Mouse (Mus musculus) hindbrain, embryonic 16.5 days (tissue): ENCODE data around the gene Tyro3. TPM values are rescaled to one million over a fixed set of nuclear protein-coding genes. Genes with fewer than 3 reads are reported as not detected.
A peak's percentile ranks its signal among the peaks of the same experiment; 100 is the strongest.

Experiments used
- ATAC-seq: fragments of 200-750 bp; cut with Nextera tagmentation; 2 replicates; pipeline ENCODE4 v1.8.0; 2017; ENCODE audit warnings: moderate TSS enrichment, moderate library complexity
- H3K27ac ChIP-seq: fragments of 300-500 bp; sonication (generic); 2 replicates; pipeline ENCODE4 v1.5.1; 2014; ENCODE audit warnings: low read depth, mild to moderate bottlenecking, control low read depth, low read length, moderate library complexity
- H3K27me3 ChIP-seq: fragments of 300-500 bp; sonication (generic); replicated peaks from 2 replicates; pipeline ENCODE4 v1.6.1; 2014; ENCODE audit warnings: low read length; ENCODE audit not compliant: control insufficient read depth, insufficient read depth
- H3K36me3 ChIP-seq: fragments of 300-500 bp; sonication (generic); 2 replicates; pipeline ENCODE4 v1.6.1; 2014; ENCODE audit warnings: mild to moderate bottlenecking, low read length, moderate library complexity, mixed read lengths; ENCODE audit not compliant: control insufficient read depth, insufficient read depth
- H3K4me1 ChIP-seq: fragments of 300-500 bp; sonication (generic); 2 replicates; pipeline ENCODE4 v1.6.1; 2014; ENCODE audit warnings: low read depth, low read length; ENCODE audit not compliant: control insufficient read depth, insufficient read depth
- H3K4me2 ChIP-seq: fragments of 300-500 bp; sonication (generic); 2 replicates; pipeline ENCODE4 v1.6.1; 2014; ENCODE audit warnings: mild to moderate bottlenecking, low read length, control low read depth, moderate library complexity
- H3K4me3 ChIP-seq: fragments of 300-500 bp; sonication (generic); 2 replicates; pipeline ENCODE4 v1.5.1; 2014; ENCODE audit warnings: mild to moderate bottlenecking, low read length, control low read depth, moderate library complexity
- H3K9ac ChIP-seq: fragments of 300-500 bp; sonication (generic); 2 replicates; pipeline ENCODE4 v1.6.1; 2014; ENCODE audit warnings: low read depth, mild to moderate bottlenecking, control low read depth, low read length, moderate library complexity
- H3K9me3 ChIP-seq: fragments of 300-500 bp; sonication (generic); 2 replicates; pipeline ENCODE4 v1.6.1; 2014; ENCODE audit warnings: mild to moderate bottlenecking, low read length, moderate library complexity; ENCODE audit not compliant: control insufficient read depth
- WGBS: fragments of 180-500 bp; shearing (Covaris S2); extraction: QIAGEN DNeasy Blood & Tissue Kit; methylation state at CpG from one replicate; pipeline ENCODE4 v1.1.7; 2014; 5-methylcytosine and 5-hydroxymethylcytosine counted together
- polyA plus RNA-seq: library from polyadenylated mRNA; unstranded; fragments of >200 nt; fragmentation: Nextera tagmentation; extraction: Ambion mirVana; gene quantifications from 2 replicates; pipeline ENCODE4 v1.2.1, GENCODE M21; 2015

Gene Tyro3
- polyA plus RNA-seq, 1 experiment from 2014 or later, result 28.5 TPM

DNA sequence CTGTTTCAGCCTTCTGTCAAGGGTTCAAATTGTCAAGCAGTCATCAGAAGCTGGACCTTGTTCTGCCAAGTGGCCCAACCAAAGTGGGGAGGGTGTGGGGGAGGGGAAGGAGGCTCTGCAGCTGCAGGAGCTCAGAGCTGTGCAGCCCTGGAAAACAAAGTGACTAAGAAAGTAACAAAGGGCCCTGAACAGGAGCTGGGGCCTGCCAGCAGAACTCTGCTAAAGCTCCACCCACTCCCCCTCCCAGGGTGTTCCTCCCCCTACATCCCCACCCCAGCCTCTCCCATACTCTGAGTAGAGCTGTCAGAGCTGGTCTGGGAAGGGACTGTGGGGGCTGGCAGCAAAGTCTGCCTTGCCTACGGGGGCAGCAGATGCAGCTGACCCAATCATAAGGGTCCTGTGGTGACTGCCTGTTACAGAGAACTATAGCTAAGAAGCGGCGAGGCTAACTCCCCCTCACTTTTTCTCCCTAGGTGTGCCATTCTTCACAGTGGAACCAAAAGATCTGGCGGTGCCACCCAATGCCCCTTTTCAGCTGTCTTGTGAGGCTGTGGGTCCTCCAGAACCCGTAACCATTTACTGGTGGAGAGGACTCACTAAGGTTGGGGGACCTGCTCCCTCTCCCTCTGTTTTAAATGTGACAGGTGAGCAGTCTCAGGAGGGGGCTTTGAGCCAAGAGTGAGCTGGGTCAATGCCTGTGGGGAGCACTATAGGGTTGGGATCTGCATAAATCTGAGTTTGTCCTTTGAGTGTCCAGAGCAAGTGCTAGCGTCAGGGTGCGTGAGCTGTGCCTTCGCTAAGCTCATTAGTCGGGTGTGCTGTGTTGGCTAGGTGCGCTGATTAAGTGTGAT is 5.5 kb downstream of the Tyro3 start:
- Histone ChIP-seq H3K4me1 (peaks cover 35% of the 10 kb centered on the region), H3K9ac (no peak overlapping the region; the same call in 1 of the 2 replicates), H3K4me3 (no peak overlapping the region), H3K4me2 (no peak overlapping the region), H3K27me3 (peaks cover 2% of the 10 kb centered on the region; the same call in 1 of the 2 replicates), H3K36me3 (peaks cover 3% of the 10 kb centered on the region; the same call in 1 of the 2 replicates), H3K9me3 (no peaks in the 10 kb centered on the region), H3K27ac (peak overlapping the region; percentile 36; the same call in 1 of the 2 replicates)
- peak; percentile 64; the same call in 1 of the 2 replicates for ATAC-seq
- 19% methylated on average over 10 of the region's 10 CpGs for WGBS

DNA sequence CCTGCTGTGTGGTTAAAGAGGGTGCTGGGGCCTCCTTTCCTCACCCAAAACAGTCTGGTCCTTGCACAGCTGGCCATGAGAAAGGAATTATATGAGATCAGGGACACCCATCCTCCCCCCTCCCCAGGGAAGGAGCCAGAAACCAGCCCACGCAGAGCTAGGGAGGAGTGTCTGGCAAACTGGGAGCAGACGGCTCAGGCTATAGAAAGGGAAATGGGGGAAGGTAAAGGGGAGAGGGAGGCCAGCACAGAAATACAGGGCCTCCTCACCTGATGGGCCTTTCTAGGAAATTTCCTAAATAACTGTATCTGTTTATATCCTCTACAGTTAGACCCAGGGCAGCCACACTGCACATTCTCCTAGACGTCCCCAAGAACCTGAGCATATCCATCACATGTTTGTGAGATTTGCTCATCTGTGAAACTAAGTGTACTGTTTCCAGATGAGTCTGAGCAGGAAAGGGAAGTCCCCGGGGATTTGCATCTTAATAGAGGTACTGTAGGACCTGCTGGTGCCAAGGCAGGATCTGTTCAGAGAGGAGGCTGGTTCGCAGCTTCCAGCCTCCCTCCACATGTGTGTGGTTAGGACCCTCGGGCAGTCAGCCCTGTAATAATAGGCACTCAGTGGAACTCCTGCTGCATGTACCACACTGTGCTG is 6.2 kb downstream of the Tyro3 start:
- H3K36me3 ChIP-seq, result peaks cover 3% of the 10 kb centered on the region; the same call in 1 of the 2 replicates
- H3K27me3 ChIP-seq, result no peaks in the 10 kb centered on the region; the same call in 1 of the 2 replicates
- ATAC-seq, result no peak
- no peak overlapping the region for H3K4me2 ChIP-seq
- WGBS, result 21% methylated on average over 6 of the region's 6 CpGs
- no peak overlapping the region; the same call in 1 of the 2 replicates for H3K9ac ChIP-seq
- H3K4me1 ChIP-seq, result peaks cover 35% of the 10 kb centered on the region
- no peak overlapping the region for H3K27ac ChIP-seq
- H3K9me3 ChIP-seq, result no peaks in the 10 kb centered on the region
- no peak overlapping the region for H3K4me3 ChIP-seq

DNA sequence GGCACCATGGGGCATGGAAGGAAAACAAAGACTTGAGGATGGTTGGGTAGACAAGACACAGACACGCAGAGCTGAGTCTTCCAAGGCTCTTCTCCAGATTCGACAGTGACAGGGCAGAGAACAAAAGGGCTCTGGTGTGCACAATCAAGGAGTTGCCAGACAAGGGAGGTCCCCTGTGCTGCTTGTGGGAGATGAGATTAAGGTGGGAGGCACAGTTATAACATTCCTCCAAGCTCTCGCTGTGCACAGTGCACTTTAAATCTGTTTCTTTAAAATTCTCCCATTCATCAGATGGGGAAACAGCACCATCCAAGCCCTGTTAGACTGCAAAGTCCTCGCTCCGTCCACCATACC is 6.7 kb downstream of the Tyro3 start:
- Histone ChIP-seq H3K4me2 (no peak overlapping the region), H3K36me3 (peaks cover 3% of the 10 kb centered on the region; the same call in 1 of the 2 replicates), H3K27ac (no peak overlapping the region), H3K4me1 (peaks cover 35% of the 10 kb centered on the region), H3K9ac (no peak overlapping the region), H3K27me3 (no peaks in the 10 kb centered on the region; the same call in 1 of the 2 replicates), H3K4me3 (no peak overlapping the region), H3K9me3 (no peaks in the 10 kb centered on the region)
- WGBS, result 37% methylated on average over 5 of the region's 5 CpGs
- ATAC-seq, result no peak

DNA sequence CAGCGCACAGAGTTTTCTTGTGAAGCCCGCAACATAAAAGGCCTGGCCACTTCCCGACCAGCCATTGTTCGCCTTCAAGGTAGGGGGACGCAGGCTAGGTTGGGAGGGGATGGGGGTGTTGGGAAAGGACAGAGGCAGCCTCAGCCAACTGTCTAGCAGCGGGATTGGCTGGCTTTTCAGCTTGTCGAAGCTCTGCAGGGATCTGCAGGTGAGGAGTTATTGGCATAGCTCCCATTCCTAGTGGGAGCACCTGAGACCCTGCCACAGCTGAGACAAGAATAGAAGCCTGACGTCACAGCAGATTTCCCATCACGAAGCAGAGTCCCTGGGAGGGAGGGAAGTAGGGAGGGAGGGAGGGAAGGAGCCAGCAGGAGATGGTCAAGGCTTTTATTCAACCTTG is 7.2 kb downstream of the Tyro3 start:
- H3K27me3 ChIP-seq, result no peaks in the 10 kb centered on the region; the same call in 1 of the 2 replicates
- no peaks in the 10 kb centered on the region for H3K9me3 ChIP-seq
- no peak overlapping the region for H3K27ac ChIP-seq
- H3K9ac ChIP-seq, result no peak overlapping the region
- peaks cover 4% of the 10 kb centered on the region; the same call in 1 of the 2 replicates for H3K36me3 ChIP-seq
- H3K4me2 ChIP-seq, result no peak overlapping the region
- H3K4me1 ChIP-seq, result peaks cover 35% of the 10 kb centered on the region
- H3K4me3 ChIP-seq, result no peak overlapping the region
- ATAC-seq, result peak; percentile 15; the same call in 1 of the 2 replicates
- WGBS, result 23% methylated on average over 9 of the region's 9 CpGs

DNA sequence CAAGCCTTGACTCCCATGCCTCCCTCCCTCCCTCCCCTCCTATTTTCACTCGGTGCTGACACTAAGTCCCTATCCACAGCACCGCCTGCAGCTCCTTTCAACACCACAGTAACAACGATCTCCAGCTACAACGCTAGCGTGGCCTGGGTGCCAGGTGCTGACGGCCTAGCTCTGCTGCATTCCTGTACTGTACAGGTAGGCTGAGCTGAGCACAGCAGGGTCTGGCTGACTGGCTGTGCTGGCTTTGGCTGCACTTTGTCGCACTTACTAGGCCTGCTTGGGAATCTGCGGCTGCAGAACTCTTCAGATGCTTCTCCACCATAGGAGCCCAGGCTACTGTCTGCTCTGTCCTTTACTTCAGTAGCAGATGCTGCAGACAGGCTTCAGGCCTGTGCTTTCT is 8.0 kb downstream of the Tyro3 start:
- Histone ChIP-seq H3K4me3 (no peak overlapping the region), H3K9me3 (no peaks in the 10 kb centered on the region), H3K4me2 (no peak overlapping the region), H3K4me1 (peaks cover 31% of the 10 kb centered on the region), H3K9ac (no peak overlapping the region), H3K27me3 (no peaks in the 10 kb centered on the region; the same call in 1 of the 2 replicates), H3K36me3 (peaks cover 10% of the 10 kb centered on the region), H3K27ac (no peak overlapping the region)
- 47% methylated on average over 8 of the region's 8 CpGs for WGBS
- ATAC-seq, result no peak

DNA sequence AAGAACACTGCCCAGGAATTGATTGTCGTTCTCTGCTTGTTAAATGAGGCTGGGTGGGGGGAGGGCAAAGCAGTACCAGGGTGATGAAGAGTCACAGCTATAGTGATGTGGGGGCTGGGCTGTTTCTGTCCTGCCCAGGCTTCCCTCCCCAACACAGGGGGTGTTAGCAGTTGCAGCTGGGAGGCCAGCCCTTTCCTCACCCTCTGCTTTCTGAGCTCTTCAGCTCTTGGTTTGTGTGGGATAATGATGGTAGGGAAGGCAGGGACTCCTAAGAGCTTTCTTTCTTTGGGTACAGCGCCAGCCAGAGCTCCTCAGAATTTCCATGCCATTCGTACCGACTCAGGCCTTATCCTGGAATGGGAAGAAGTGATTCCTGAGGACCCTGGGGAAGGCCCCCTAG is 10.9 kb downstream of the Tyro3 start:
- no peak overlapping the region for H3K9ac ChIP-seq
- WGBS, result 29% methylated on average over 4 of the region's 4 CpGs

DNA sequence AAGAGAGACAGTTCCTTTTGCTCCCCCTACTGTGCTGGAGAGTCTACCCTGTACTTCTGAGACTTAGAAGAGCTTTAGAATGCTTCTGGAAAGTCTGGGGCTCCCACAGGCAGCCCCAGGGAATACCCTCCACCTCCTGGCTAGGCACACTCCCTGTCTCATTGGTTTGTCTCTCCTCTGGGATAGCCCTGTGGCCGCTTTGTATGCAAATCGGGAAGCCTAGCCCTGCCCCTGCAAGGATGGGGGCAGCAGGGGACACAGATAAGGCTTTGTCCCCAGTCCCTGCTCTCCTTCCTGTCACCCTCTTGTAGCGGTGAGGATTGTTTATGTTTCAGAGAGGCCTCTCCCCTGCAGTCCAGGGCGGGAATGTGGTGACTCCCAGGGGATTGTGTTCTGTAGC is 11.3 kb downstream of the Tyro3 start:
- Histone ChIP-seq H3K4me2 (no peak overlapping the region), H3K9me3 (no peaks in the 10 kb centered on the region), H3K27ac (no peak overlapping the region), H3K4me3 (no peak overlapping the region), H3K4me1 (peaks cover 16% of the 10 kb centered on the region), H3K9ac (no peak overlapping the region), H3K36me3 (peaks cover 17% of the 10 kb centered on the region), H3K27me3 (no peaks in the 10 kb centered on the region)
- ATAC-seq, result no peak
- 45% methylated on average over 4 of the region's 4 CpGs for WGBS

More for the DNA sequence above, 10.9 kb downstream of the Tyro3 start:
- ATAC-seq, result no peak
- Histone ChIP-seq H3K36me3 (peaks cover 14% of the 10 kb centered on the region), H3K27ac (no peak overlapping the region), H3K4me3 (no peak overlapping the region), H3K4me1 (peaks cover 18% of the 10 kb centered on the region), H3K9me3 (no peaks in the 10 kb centered on the region), H3K4me2 (no peak overlapping the region), H3K27me3 (no peaks in the 10 kb centered on the region)

DNA sequence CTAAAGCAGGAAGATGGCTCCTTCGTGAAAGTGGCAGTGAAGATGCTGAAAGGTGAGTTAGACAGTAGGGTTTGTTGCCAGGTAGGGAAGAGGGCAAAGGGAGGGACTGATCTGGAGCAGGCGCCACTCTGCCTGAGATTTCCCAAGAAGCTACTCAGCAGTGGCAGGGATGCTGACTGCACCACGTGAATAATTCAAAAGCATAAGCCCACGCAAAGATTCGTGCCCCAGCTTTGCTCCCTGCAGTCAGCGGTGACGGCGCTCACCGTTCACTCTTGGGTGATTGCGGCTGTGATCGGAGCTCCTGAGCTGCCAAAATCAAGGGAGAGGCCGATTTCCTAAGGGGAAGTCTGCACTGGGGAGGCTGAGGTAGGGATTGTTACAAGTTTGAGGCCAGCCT is 13.4 kb downstream of the Tyro3 start:
- Histone ChIP-seq H3K4me1 (peaks cover 2% of the 10 kb centered on the region), H3K27me3 (no peaks in the 10 kb centered on the region), H3K36me3 (peaks cover 17% of the 10 kb centered on the region), H3K27ac (no peak overlapping the region), H3K4me3 (no peak overlapping the region), H3K4me2 (no peak overlapping the region), H3K9me3 (no peaks in the 10 kb centered on the region), H3K9ac (no peak overlapping the region)
- ATAC-seq, result no peak
- 70% methylated on average over 12 of the region's 12 CpGs for WGBS

DNA sequence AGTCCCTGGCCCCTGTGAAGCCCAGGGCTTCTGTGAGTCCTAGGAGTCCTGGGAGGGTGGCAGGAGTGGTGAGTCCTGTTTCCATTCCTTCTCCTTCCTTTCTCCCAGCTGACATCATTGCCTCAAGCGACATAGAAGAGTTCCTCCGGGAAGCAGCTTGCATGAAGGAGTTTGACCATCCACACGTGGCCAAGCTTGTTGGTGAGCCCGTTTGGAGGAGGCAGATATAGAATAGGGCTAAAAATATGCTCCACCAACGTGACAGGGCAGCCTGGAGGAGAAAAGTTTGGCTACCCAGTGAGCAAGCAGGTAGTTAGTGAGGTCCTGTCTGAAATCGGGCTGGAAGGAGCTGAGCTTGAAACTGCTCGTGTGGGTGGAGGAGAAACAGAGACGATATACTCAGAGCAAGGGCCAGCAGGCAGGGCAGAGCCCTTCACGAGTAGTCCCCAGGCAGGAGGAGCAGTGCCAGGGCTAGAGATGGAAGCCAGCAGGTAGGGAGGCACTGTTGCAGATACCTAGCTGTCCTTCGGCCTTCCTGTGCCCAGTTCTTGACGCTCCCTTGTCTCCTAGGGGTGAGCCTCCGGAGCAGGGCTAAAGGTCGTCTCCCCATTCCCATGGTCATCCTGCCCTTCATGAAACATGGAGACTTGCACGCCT is 14.1 kb downstream of the Tyro3 start:
- WGBS, result 88% methylated on average over 14 of the region's 14 CpGs
- no peak for ATAC-seq
- Histone ChIP-seq H3K9me3 (no peaks in the 10 kb centered on the region), H3K4me2 (no peak overlapping the region), H3K9ac (no peak overlapping the region), H3K4me3 (no peak overlapping the region), H3K36me3 (peaks cover 17% of the 10 kb centered on the region), H3K27ac (no peak overlapping the region), H3K4me1 (peaks cover 2% of the 10 kb centered on the region), H3K27me3 (no peaks in the 10 kb centered on the region)
